Mouse (Mus musculus) retina, postnatal 7 days (tissue): ENCODE measurements at regions not wholly inside any gene's neighbourhood (a gene's known extent, or its start where the extent isn't known, plus 50 kb on each side); places are given as distances from the start of the nearest gene placed in this dataset.
A peak's percentile ranks its signal among the peaks of the same experiment; 100 is the strongest.

Experiments used
- DNase-seq: peaks from one replicate; pipeline ENCODE4 v3.0.0-alpha.2; 2012; ENCODE audit warnings: low read depth, low spot score

DNA sequence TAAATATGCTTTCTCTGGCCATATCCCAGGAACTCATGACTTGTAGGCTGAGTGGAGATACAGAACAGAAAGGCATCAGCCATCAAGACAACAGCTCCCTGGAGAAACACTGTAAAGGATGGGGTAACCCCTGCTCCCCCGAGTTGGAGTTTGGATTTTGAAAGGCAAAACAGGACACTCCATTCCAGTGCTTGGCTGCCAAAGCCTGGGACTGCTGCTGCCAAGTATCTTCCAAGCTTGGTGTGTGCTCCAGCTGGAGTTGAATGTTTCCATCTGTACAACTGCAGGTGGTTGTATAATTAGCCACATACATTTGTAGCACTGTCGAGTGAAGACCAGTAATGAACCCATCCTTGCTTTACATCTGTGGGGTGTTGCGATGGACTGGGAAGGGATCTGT lies 62.1 kb downstream of the 4933412E24Rik start:
- DNase-seq, result no peak

DNA sequence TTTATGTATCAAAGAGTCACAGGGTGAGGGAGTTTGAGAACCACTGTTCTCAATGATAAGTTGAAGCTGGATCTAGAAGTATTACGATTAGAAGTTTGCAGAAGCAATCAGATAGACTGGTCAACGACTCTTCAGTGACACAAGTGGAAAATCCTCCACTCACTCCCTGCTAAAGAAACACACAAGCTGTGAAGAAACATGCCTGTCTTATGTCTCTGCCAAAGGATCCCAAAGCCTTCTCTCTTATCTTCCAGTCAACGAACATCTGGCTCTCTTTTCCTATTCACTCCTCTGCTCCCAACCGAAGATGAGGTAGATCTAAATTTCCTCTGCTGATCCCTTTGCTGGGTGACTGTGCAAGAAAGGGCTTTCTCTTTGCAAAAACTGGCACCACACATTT lies 62.6 kb downstream of the 4933412E24Rik start:
- DNase-seq, result no peak

DNA sequence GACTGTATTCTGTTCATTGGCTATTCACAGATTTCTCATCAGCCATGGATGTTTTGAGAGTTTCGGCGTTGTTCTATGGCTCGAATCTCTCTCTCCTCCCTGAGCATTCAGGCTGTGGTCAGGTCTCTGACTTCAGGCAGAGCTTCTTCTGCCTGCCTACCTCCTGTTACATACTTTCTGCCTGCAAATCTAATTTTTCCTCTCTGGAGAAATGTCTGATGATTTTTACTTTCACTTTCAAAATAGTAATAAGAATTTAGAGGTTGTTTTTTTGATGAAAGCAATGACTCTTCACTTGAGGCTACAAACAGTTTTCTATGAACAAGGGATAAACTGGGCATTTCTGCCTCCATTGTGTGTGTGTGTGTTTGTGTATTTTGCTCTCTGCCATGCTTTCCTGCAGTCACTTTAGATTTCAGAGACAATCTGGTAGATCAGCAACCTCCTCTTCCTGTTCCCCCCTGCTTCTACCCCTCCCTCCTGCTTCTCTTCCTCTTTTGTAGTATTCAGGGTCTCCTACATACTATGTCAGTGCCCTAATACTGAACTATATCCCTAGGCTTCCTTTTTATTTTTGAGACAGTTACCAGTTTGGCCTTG lies 65.7 kb downstream of the 4933412E24Rik start:
- DNase-seq, result no peak

DNA sequence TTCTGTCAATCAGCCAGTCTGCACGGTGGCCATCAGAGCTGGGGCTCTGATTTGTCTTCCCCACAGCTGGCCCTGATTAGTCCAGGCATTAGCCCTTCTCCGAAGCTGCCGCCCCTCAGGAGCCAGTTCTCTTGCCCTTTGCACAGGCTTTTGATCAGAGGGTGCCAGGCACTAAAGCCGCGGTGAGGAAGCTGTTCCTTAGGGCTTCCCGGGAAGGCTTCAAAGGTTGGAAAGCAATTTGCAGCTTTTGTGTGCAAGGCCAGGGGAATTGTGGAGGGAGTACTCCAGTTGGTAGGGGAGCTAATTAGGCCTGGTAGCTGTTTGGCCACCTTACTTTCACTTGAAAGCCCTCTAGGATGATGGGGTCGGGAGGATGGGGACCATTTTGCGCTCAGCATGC lies 71.2 kb downstream of the 4933412E24Rik start:
- DNase-seq, result no peak

DNA sequence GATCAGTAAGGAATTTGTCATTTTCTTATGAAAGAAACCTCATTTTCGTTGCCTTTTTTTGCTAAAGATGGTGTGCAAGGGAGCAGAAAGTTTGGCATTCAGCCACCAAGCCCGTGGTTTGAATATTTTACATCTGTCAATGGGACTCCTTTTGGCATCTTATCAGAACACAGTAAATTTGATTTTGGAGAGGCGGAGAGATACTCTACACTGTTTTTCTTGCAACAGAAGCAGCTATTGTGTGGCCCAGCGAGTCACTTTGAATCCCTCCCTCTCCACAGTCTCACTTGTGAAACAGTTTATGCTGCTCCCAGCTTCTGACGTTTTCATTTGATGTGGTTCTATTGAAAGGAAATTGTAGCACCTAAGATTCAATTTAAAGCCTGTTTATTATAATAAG lies 79.9 kb downstream of the 4933412E24Rik start:
- DNase-seq, result no peak

DNA sequence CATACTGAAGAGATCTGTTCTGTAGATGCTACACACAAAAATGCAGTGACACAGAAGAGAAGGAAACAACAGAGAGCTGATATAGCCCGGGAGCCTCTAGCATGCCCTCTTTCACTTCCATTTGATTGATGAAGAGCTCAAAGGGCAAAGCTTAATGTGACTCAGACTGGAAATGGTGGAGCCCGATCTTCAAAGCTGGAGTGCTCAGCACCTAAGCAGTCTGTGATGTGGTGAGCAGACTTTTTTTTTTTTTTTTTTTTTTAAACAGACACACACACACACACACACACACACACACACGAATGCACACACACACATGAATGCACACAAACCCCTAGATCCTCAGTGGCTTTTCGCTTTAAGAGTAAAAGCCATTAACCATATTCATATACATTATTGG lies 102.6 kb downstream of the 4933412E24Rik start:
- no peak for DNase-seq

DNA sequence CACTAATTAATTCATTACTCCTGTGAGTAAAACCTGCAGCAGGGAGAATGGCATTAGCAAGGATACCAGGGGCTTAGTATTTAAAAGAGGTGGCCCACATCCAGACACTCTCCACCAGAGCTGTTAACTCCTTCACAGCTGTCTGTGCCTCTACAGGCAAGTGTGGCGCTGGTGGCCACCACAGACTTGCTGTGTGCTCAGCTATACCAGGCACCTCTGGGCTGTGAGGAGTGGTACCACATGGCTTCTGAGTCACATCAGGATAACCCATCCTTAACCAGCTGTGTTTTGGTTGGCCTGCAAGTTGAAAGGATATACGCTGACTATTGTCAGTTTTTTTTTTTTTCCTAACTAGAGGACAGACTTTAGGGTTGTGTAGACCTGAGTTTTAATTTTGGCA lies 108.1 kb downstream of the 4933412E24Rik start:
- no peak for DNase-seq

DNA sequence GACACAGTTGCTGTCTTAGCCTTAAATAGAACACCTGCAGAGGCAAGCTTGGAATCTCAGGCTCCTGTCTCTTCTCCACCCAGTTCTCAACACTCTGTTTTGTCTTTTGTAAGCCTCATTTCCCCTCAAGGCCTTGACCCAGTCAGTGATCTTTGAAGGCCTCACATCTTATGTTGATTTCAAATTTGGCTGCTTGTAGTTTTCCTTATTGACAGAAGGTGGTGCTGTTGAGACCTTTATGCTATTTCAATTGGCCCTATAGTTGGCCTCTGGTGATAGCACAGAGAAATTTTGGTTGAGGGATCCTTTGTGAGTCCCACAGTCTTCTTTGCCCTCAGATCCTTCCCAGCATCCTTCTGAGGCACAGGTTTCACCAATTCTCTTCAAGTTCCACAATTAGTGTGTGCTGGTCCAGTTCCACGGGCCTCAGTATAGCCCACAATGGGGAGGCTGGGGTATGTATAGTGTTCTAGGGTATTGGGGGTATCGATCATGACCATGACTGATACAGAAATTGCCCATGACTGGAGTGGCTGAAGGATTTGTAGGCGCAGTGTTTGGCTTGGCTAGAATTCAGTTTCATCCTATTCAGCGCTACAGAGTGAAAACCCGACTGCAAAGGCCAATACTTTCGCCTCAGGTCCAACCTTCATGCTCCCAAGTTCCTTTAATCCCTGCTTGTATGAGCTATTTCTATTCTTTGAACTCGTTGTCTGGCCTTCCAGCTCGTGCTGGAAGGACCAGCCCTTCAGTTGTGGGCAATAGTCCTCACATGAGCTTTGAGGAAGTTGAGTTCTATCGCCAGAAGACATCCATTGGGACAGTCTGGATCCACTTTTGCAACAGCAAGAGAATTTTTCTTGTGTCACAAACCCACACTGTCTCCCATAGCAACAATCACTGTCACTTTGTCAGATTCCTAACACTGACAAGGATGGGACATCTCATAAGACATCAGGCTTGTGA lies 110.3 kb downstream of the 4933412E24Rik start:
- peak; percentile 17 for DNase-seq

DNA sequence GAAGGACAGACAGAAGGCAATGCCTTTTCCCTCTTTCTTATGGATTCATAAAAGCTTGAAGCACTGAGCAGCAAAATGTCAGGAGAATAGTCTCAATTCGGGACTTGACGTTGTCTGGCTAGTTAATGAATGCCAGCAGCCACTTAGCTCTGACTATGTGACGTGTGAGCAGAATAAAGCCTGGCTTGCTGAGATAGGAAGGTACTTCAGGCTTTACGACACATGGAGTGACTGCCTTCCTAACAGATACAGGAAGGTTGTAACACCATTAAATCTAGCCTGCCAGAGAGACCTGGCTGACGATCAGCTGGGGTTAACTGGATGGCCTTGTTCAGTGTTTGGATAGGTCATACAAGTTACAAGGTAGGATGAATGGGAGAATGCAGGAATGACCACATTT lies 111.7 kb downstream of the 4933412E24Rik start:
- DNase-seq, result no peak

DNA sequence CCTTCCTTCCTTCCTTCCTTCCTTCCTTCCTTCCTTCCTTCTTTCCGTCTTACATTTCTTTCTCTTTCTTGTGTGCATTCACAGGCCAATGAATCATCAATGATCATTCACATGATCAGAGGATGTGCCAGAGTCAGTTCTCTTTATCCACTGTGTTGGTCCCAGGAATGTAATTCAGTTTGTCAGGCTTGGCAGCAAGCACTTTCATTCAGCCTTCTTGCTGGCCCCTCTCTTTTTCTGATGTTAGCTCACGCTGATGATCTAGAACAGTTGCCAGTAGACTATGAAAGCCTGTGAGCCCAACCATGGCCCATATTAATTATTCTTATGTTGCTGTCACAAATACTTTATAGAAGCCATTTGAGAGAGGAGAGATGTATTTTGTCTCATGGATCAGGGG lies 127.4 kb downstream of the 4933412E24Rik start:
- no peak for DNase-seq

DNA sequence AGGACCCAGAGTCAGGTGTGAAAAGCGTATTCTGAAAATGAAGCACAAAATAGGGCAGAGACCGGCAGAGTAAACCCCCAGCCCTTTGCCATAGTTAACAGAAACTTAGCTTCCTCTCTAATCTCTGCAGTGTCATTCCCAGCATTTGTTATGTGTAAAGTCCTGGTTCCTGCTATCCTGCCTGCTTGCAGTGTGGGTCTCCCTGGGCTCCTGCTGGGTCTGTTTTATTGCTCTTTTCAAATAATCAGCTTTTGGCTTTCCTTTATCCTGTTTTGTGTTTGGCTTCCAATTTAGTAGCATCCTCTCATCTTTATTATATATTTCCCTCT lies 128.3 kb downstream of the 4933412E24Rik start:
- DNase-seq, result no peak

DNA sequence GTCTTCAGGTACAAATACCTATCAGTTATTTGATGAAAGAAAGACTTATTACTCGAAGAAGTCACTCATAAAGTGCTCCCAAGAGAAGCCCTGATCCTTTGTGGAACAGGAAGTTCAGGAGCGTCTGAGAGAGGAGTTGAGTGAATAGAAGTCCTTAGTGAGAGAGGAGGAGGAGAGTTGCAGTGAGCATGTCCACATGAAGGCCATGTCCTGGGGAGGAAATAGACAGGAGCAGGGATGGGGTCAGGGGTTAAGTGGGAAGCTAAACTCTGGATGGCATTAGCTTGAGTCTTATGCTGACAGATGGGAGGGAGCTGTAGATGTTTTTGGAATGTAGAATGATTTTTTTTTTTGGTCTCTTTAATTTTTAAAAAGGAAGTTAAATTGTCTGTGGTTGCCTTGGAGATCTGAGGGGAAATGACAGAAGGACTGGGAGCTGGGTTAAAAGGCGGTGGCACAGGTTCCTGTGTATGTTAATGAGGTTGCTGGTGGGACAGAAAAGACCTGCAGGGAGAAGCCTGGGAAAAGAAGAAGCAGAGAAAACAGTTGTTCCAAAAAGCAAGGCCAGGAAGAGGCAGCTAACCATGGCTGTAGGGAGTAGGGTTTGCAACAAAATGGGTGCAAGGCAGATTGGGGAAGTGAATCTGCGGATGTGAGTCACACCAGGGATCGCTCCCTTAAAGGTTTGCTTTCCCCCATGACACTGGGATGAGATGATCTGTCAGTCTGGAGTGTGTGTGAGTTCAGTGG lies 128.9 kb downstream of the 4933412E24Rik start:
- no peak for DNase-seq

DNA sequence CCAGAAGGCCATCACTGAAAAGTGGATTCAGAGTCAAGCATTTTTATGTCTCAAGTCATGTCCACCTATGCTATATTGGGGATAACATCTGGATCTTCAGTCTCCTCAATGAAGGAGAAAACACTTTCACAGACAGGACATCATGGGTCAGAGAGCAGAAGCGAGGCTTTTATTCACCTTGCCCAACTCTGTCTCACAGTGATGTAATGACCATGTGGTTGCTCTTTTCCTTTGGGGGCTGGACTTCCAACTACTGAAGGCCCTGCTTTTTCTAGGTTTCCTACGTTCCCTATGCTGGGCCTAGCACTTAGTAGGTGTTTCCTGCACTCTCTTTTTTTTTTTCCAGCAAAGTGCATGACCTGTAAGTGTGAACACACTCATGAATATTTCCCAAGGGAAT lies 130.4 kb downstream of the 4933412E24Rik start:
- no peak for DNase-seq

DNA sequence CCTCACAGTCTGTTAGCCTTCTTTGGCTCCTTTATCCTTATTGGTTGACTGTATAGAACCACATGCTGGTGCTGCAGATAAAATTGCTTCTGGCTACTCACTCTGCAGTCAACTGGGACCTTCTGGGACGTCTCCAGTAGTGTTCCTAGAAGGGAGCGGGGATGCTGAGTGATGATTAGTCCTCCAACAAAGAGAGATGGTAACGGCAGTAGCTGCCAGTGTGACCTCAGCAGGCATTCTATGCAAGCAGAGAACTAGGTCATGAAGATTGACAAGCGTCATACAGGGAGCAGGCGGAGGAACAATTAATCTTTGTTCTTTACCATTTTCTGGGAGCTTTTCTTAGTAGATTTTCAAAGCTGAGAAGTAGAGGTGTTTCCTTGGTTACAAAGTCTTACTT lies 134.0 kb downstream of the 4933412E24Rik start:
- DNase-seq, result no peak

DNA sequence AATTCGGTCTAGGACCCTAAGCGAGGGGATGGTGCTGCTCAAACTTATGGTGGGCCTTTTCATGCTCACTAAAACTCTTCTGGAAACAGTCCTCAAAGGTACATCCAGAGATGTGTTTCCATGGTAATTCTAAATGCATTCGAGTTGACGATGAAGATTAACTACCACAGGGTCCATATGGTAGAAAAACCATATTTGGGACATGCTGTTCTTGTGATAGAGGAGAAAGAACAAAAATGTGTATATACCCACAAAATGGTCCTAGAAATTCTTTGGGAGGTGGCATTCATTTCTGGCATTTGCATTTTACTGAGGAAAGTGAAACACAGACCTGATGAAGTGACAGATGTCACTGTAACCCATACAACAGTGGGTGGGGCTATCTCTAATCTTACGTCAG lies 136.0 kb downstream of the 4933412E24Rik start:
- DNase-seq, result no peak

DNA sequence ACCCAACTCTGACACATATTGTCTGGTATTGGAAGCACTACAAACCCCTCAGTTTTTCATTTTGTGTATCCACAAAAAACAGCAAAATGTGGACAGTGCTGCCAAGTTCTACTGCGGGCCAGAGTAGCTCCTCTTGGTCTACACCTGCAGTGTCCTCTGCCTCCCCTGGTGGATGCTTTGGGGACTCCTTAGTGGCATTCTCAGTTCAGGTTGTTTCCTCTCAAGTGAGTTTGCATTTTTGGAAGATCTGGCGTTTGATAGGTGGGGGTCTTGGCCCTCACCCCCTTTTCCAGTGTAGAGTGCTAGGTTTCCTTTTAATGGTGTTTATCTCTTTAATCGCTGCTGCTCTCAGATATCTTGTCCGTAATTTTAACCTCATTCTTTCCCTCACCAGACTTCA lies 137.1 kb downstream of the 4933412E24Rik start:
- DNase-seq, result no peak

DNA sequence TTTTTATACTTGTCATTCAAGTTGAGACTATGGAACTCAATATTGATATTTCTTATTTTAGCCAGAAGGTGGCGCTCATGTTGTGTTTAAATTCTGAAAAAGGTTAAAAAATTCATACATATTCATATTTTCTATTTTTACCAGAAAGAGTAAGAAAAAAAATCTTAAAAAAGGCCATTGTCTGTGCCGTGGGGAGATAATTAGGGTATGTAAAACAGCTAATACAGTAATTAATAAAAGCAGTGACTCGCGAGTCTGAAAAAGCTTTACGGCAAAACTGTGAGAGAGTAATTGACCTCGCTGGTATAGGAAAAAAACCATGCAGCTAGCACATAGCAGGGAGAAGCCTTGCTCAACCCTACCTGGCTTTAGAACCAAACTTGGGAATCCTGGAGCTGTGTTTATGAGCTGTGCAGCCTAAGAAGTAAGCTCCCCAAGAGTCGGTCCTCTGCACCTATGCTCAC lies 140.1 kb downstream of the 4933412E24Rik start:
- no peak for DNase-seq

DNA sequence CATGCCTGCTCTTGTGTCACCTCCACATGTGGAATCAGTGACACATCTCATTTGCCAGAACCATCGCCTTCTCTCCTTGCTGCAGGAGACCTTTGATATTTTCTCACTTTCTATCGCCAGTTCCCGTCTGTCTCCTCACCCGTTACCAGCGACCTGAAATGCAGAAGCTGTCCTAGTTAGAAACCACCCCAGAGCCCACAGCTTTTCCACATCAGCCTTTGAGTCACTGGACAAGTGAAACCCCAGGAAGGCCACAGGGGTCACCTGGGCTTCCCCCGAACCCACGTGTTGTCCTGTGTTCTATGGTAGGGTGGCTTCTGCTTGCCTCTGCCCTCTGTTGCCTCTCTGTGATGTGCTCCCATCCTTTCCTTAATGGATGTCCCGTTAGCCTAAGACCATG lies 149.7 kb downstream of the 4933412E24Rik start:
- DNase-seq, result no peak

DNA sequence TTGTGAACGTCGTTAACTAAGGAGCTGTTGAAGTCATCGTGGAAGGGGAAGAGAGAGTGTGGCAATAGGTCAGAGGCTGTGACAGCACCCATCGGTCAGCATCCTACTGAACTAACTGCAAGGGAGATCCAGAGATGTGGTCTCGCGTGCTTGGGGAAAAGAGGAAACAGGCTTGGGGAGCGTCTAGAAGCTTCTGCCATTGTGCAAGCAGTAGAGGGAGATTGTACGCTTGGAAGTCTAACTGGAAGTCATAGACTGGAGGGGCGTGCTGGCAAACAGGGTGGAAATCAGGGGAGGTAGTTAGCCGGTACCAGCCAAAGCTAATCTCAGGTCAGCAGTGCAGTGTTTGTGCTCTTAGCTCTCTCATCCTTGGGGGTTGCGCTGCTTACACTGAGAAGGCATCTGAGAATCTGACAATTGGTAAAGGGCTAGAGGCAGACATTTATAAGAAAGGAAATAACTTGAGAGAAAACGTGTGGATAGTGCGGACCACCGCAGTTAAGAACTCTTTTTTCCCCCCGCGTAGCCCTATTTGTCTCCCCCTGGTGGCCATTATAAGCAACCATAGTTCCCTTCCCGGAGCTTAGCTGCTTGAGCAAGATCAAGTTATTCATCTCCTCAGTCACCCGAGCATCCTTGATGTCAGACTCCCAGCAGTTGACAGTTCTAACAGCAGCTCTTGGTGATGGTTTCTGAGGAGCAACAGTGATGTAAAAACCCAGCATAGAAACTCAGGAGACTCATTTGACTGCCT lies 151.5 kb downstream of the 4933412E24Rik start:
- DNase-seq, result peak; percentile 43

DNA sequence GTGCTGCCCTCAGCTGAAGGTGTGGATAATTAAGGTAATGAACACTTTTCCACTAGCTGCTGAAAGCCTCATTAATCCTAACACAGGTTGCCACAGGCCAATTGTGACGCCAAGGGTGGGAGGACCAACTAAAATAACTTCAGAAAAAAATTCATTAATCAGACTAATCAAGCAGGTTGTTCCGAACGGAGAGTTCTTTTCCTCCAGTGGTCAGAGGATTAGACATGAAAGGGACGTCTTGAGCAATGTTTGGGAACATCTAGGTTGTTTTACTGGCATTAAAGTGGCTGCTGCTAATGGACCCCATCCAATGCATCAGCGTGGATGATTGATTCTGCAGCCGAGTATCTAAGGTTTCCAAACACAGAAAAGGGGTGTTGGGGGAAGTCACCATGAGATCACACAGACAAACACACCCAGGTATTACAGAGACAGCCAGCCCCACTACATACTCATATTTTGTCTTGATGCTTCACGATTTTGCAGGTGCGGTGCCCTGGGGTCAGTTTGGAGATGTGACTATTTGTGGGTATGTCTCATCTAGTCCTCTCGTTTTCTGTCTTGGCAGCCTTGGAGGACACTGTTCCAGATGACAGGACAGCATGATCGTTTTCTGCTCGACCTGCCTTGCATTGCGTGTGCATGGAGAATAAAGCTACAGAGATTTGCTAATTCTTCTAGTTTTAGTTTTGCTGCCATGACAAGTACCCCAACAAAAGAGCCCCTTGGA lies 164.0 kb downstream of the 4933412E24Rik start:
- DNase-seq, result no peak

DNA sequence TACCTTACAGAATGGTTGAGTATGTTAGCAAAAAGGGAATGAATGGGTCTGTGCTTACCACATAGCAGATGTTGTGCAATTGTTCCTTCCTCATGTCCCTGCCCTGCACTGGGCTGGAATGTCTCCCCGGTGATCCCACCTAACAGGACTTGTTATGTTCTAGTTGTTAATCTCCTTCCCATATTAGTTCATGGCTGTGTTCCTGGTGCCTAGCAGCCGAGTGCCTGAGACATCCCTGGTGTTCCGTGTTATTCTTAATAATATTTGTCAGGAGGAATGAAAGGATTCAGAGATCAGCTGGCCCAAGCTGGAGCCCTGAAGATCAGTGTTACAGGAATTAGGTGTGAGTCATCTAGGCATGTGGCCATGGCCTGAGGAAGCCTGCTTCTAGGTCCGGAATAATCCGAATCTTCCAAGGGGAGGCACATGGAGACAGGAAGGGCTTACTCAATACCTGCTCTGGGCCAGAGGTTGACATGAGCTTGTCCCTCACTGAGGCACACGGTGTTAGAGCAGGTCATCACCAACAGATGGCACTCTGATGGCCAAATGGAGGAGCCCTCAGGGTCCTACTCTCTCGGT lies 171.2 kb downstream of the 4933412E24Rik start:
- DNase-seq, result no peak
